Mouse (Mus musculus): ENCODE results near the gene Btn2a2.

Gene Btn2a2

GRCm38 (mm10) chr13:23433206-23433605, 55.5 kb downstream of the Btn2a2 start:
- in situ Hi-C loops (cut with MboI; ENCODE audit: unreplicated experiment in 2 of 2): loop anchor here (5.0 to 25.0 kb wide), 3 partner anchors 154 to 1721 kb away; partner anchors contain the start of genes Hist1h2ai (in 2 of the 2), Hist1h2bl (in 2 of the 2), Hist1h2bm (in 2 of the 2) and Hist1h3h (in 2 of the 2)

GRCm38 (mm10) chr13:23432562-23433201, 56.0 kb downstream of the Btn2a2 start:
- in situ Hi-C loops (cut with MboI; ENCODE audit: unreplicated experiment in 2 of 2): loop anchor here (5.0 to 25.0 kb wide), 3 partner anchors 155 to 1720 kb away; partner anchors contain the start of genes Hist1h2ai (in 2 of the 2), Hist1h2bl (in 2 of the 2), Hist1h2bm (in 2 of the 2) and Hist1h3h (in 2 of the 2)

- in situ Hi-C loops (cut with MboI; ENCODE audit: unreplicated experiment in 2 of 2): loop anchor here (5.0 to 25.0 kb wide), 3 partner anchors 156 to 1719 kb away; partner anchors contain the start of genes Hist1h2ai (in 2 of the 2), Hist1h2bl (in 2 of the 2), Hist1h2bm (in 2 of the 2) and Hist1h3h (in 2 of the 2)
These were observed 57.3 kb downstream of the Btn2a2 start for GRCm38 (mm10) chr13:23431351-23431771.

GRCm38 (mm10) chr13:23430734-23431133, 57.9 kb downstream of the Btn2a2 start:
- in situ Hi-C loops (cut with MboI; ENCODE audit: unreplicated experiment in 2 of 2): loop anchor here (5.0 to 25.0 kb wide), 3 partner anchors 157 to 1718 kb away; partner anchors contain the start of genes Hist1h2ai (in 2 of the 2), Hist1h2bl (in 2 of the 2), Hist1h2bm (in 2 of the 2) and Hist1h3h (in 2 of the 2)

- in situ Hi-C loops (cut with MboI; ENCODE audit: unreplicated experiment in 2 of 2): loop anchor here (5.0 to 25.0 kb wide), 7 partner anchors 157 to 1718 kb away; partner anchors contain the start of genes Hist1h2ai (in 2 of the 2), Hist1h2bl (in 2 of the 2), Hist1h2bm (in 2 of the 2) and Hist1h3h (in 2 of the 2)
These were observed 58.8 kb downstream of the Btn2a2 start for GRCm38 (mm10) chr13:23429771-23430380.

- in situ Hi-C loops (cut with MboI; ENCODE audit: unreplicated experiment in 2 of 2): loop anchor here (5.0 to 25.0 kb wide), 5 partner anchors 166 to 1716 kb away; partner anchors contain the start of genes Hist1h2ai (in 2 of the 2), Hist1h2bl (in 2 of the 2), Hist1h2bm (in 2 of the 2) and Hist1h3h (in 2 of the 2)
These were observed 60.3 kb downstream of the Btn2a2 start for GRCm38 (mm10) chr13:23428166-23428993.

Measured in v-Abl transformed pro-B cells (cell line).